Mouse (Mus musculus) midbrain, embryonic 11.5 days (tissue): ENCODE data around the gene Orm3. TPM values are rescaled to one million over a fixed set of nuclear protein-coding genes. Genes with fewer than 3 reads are reported as not detected.

ENCODE experiments used
- ATAC-seq: fragments of 200-750 bp; cut with Nextera tagmentation; 2 replicates; pipeline ENCODE4 v1.8.0; 2017; ENCODE audit warnings: moderate TSS enrichment, moderate library complexity; ENCODE audit not compliant: low FRiP score
- DNase-seq: peaks from one replicate; pipeline ENCODE4 v3.0.0; 2015; ENCODE audit warnings: low spot score; ENCODE audit errors: missing footprints
- H3K27ac ChIP-seq: fragments of 300-500 bp; sonication (generic); 2 replicates; pipeline ENCODE4 v1.5.1; 2014; ENCODE audit warnings: low read depth, low read length
- H3K27me3 ChIP-seq: fragments of 300-500 bp; sonication (generic); 2 replicates; pipeline ENCODE4 v1.6.1; 2014; ENCODE audit warnings: mild to moderate bottlenecking, low read length, moderate library complexity, mixed read lengths; ENCODE audit not compliant: control insufficient read depth, insufficient read depth
- H3K36me3 ChIP-seq: fragments of 300-500 bp; sonication (generic); 2 replicates; pipeline ENCODE4 v1.6.1; 2014; ENCODE audit warnings: mild to moderate bottlenecking, low read length, moderate library complexity, mixed read lengths; ENCODE audit not compliant: control insufficient read depth, insufficient read depth
- H3K4me1 ChIP-seq: fragments of 300-500 bp; sonication (generic); 2 replicates; pipeline ENCODE4 v1.6.1; 2014; ENCODE audit warnings: low read length; ENCODE audit not compliant: control insufficient read depth, insufficient read depth
- H3K4me2 ChIP-seq: fragments of 300-500 bp; sonication (generic); 2 replicates; pipeline ENCODE4 v1.6.1; 2014; ENCODE audit warnings: mild to moderate bottlenecking, moderate library complexity
- H3K4me3 ChIP-seq: fragments of 300-500 bp; sonication (generic); 2 replicates; pipeline ENCODE4 v1.5.1; 2014; ENCODE audit warnings: low read depth, low read length
- H3K9ac ChIP-seq: fragments of 300-500 bp; sonication (generic); 2 replicates; pipeline ENCODE4 v1.6.1; 2014; ENCODE audit warnings: low read length
- H3K9me3 ChIP-seq: fragments of 300-500 bp; sonication (generic); 2 replicates; pipeline ENCODE4 v1.6.1; 2016; ENCODE audit warnings: low read length; ENCODE audit not compliant: control insufficient read depth
- WGBS: fragments of 180-500 bp; shearing (Covaris S2); extraction: QIAGEN DNeasy Blood & Tissue Kit; methylation state at CpG from one replicate; pipeline ENCODE4 v1.1.7; 2014; 5-methylcytosine and 5-hydroxymethylcytosine counted together
- polyA plus RNA-seq: library from polyadenylated mRNA; unstranded; fragments of >200 nt; fragmentation: Nextera tagmentation; extraction: Ambion mirVana; gene quantifications from 2 replicates; pipeline ENCODE4 v1.2.1, GENCODE M21; 2014

Gene Orm3
- polyA plus RNA-seq, 1 experiment from 2014 or later, result not detected

- peaks cover 25% of the 10 kb centered on the region for H3K4me1 ChIP-seq
- no peaks in the 10 kb centered on the region for H3K36me3 ChIP-seq
- no peaks in the 10 kb centered on the region for H3K27me3 ChIP-seq
- peak within 1 kb of the TSS; percentile 44 for H3K27ac ChIP-seq
- DNase-seq (peak; percentile 95), ATAC-seq (peak; percentile 84)
- WGBS, result 14% methylated on average over 17 of the region's 17 CpGs
- H3K4me2 ChIP-seq, result peak within 1 kb of the TSS; percentile 38
- H3K4me3 ChIP-seq, result peak within 1 kb of the TSS; percentile 18
- H3K9me3 ChIP-seq, result no peaks in the 10 kb centered on the region
- peak within 1 kb of the TSS; percentile 61 for H3K9ac ChIP-seq
These were observed 47.3 kb downstream of the Orm3 start, which contains the start of gene Akna for GRCm38 (mm10) chr4:63403040-63403959. Gene Akna (minus strand): TSS chr4:63403354.

GRCm38 (mm10) chr4:63404205-63404604, 48.2 kb downstream of the Orm3 start:
- no peak overlapping the region for H3K4me2 ChIP-seq
- 81% methylated on average over 7 of the region's 7 CpGs for WGBS
- no peak overlapping the region for H3K27ac ChIP-seq
- peaks cover 33% of the 10 kb centered on the region for H3K4me1 ChIP-seq
- H3K36me3 ChIP-seq, result no peaks in the 10 kb centered on the region
- no peak for DNase-seq
- H3K9ac ChIP-seq, result no peak overlapping the region
- H3K9me3 ChIP-seq, result no peaks in the 10 kb centered on the region
- no peaks in the 10 kb centered on the region for H3K27me3 ChIP-seq
- no peak for ATAC-seq
- H3K4me3 ChIP-seq, result no peak overlapping the region

- Histone ChIP-seq H3K9ac (no peak overlapping the region), H3K4me3 (no peak overlapping the region), H3K4me1 (peaks cover 36% of the 10 kb centered on the region), H3K27ac (no peak overlapping the region), H3K27me3 (no peaks in the 10 kb centered on the region), H3K4me2 (no peak overlapping the region), H3K36me3 (no peaks in the 10 kb centered on the region), H3K9me3 (no peaks in the 10 kb centered on the region)
- ATAC-seq, result no peak
- no peak for DNase-seq
- 44% methylated on average over 7 of the region's 7 CpGs for WGBS
These were observed 49.1 kb downstream of the Orm3 start for GRCm38 (mm10) chr4:63405051-63405450.

GRCm38 (mm10) chr4:63405683-63406082, 49.7 kb downstream of the Orm3 start:
- Histone ChIP-seq H3K27me3 (no peaks in the 10 kb centered on the region), H3K9me3 (no peaks in the 10 kb centered on the region), H3K4me1 (peaks cover 36% of the 10 kb centered on the region), H3K36me3 (no peaks in the 10 kb centered on the region), H3K27ac (no peak overlapping the region; the same call in 1 of the 2 replicates), H3K4me2 (no peak overlapping the region), H3K4me3 (no peak overlapping the region), H3K9ac (no peak overlapping the region)
- DNase-seq (no peak), ATAC-seq (no peak)
- WGBS, result 69% methylated on average over 4 of the region's 4 CpGs

GRCm38 (mm10) chr4:63408247-63408646, 52.3 kb downstream of the Orm3 start:
- Histone ChIP-seq H3K4me3 (no peak overlapping the region), H3K9me3 (no peaks in the 10 kb centered on the region), H3K36me3 (no peaks in the 10 kb centered on the region), H3K4me2 (peak overlapping the region; percentile 4; the same call in 1 of the 2 replicates), H3K27ac (no peak overlapping the region), H3K4me1 (peaks cover 29% of the 10 kb centered on the region), H3K9ac (no peak overlapping the region), H3K27me3 (no peaks in the 10 kb centered on the region)
- 66% methylated on average over 7 of the region's 7 CpGs for WGBS
- DNase-seq (no peak), ATAC-seq (no peak)

- Histone ChIP-seq H3K4me3 (no peak overlapping the region), H3K4me1 (peaks cover 25% of the 10 kb centered on the region)
- WGBS, result 8% methylated on average over 8 of the region's 8 CpGs
These were observed 52.7 kb downstream of the Orm3 start for GRCm38 (mm10) chr4:63408649-63409048.

More at GRCm38 (mm10) chr4:63408649-63409048, 52.7 kb downstream of the Orm3 start:
- no peak overlapping the region for H3K27ac ChIP-seq
- no peaks in the 10 kb centered on the region for H3K9me3 ChIP-seq
- no peaks in the 10 kb centered on the region for H3K36me3 ChIP-seq
- no peak overlapping the region for H3K9ac ChIP-seq
- no peaks in the 10 kb centered on the region for H3K27me3 ChIP-seq
- peak overlapping the region; percentile 92; the same call in 1 of the 2 replicates for H3K4me2 ChIP-seq
- ATAC-seq, result peak; percentile 58
- peak; percentile 96 for DNase-seq

Other genes with a start within 250 kb of the Orm3 start
- gene Ambp, start 201.4 kb upstream of the Orm3 start, polyA plus RNA-seq, result not detected in 2 replicates
- gene Kif12, start 184.0 kb upstream of the Orm3 start, polyA plus RNA-seq, result not detected in 2 replicates
- gene Col27a1, start 142.2 kb upstream of the Orm3 start, polyA plus RNA-seq, result 1.9 and 2.3 TPM in 2 replicates
- not detected in 2 replicates for gene Orm1, start 11.6 kb upstream of the Orm3 start, polyA plus RNA-seq
- gene Orm2, start 6.3 kb downstream of the Orm3 start, polyA plus RNA-seq, result not detected in 2 replicates
- 7.0 and 9.1 TPM in 2 replicates for gene Akna, start 47.2 kb downstream of the Orm3 start, polyA plus RNA-seq
- gene Whrn, start 139.8 kb downstream of the Orm3 start, polyA plus RNA-seq, result 7.5 and 9.1 TPM in 2 replicates
- gene Atp6v1g1, start 188.6 kb downstream of the Orm3 start, polyA plus RNA-seq, result 386 and 408 TPM in 2 replicates
- gene Tmem268, start 202.6 kb downstream of the Orm3 start, polyA plus RNA-seq, result 6.2 and 8.1 TPM in 2 replicates
- gene Gm11213, start 249.1 kb downstream of the Orm3 start, polyA plus RNA-seq, result not detected in 2 replicates